Mouse (Mus musculus) liver, embryonic 18 days (tissue): Measurements from ENCODE around the gene Faiml. TPM values are rescaled to one million over a fixed set of nuclear protein-coding genes. Genes with fewer than 3 reads are reported as not detected.

Experiments
- polyA plus RNA-seq: library from polyadenylated mRNA; depleted of rRNA; stranded (reverse); fragments of >200 nt; gene quantifications from 2 replicates; pipeline ENCODE4 v1.2.3, GENCODE M21; 2012; rRNA removed

Faiml gene
- not detected in 2 replicates for polyA plus RNA-seq

GRCm38 (mm10) chr9:99237139-99237538, at the start of gene Faiml:
Gene Faiml (minus strand): TSS chr9:99237239.

GRCm38 (mm10) chr9:99243190-99243894, 6.3 kb upstream of the Faiml start, which contains the start of gene Cep70:
Gene Cep70 (plus strand): TSS chr9:99243367.

Other genes starting within 250 kb of the Faiml start
- 0.04 and 0.05 TPM in 2 replicates for gene Gm1123, start 201.5 kb downstream of the Faiml start, polyA plus RNA-seq
- gene Pik3cb, start 96.6 kb downstream of the Faiml start, polyA plus RNA-seq = 2.9 and 3.7 TPM in 2 replicates
- gene Cep70, start 6.1 kb upstream of the Faiml start, polyA plus RNA-seq = 6.8 and 8.8 TPM in 2 replicates
- 0.02 TPM in 2 replicates for gene Esyt3, start 121.3 kb upstream of the Faiml start, polyA plus RNA-seq
- 1.5 and 2.2 TPM in 2 replicates for gene Mras, start 200.1 kb upstream of the Faiml start, polyA plus RNA-seq
- gene Nme9, start 214.2 kb upstream of the Faiml start, polyA plus RNA-seq = not detected in 2 replicates